Mouse (Mus musculus) spleen, adult 2 months (tissue): ENCODE measurements around the gene Pax3.

ENCODE experiments used
- CTCF ChIP-seq: fragments of 200-500 bp; IDR thresholded peaks from 2 replicates; pipeline ENCODE4 v1.5.1; 2011; ENCODE audit warnings: mild to moderate bottlenecking, inconsistent platforms; ENCODE audit not compliant: insufficient read depth, insufficient read length, insufficient replicate concordance; ENCODE audit errors: extremely low read depth
- POLR2A ChIP-seq: fragments of 200-500 bp; IDR thresholded peaks from 2 replicates; pipeline ENCODE4 v1.6.1; 2011; ENCODE audit warnings: low read depth, low read length, inconsistent platforms

DNA sequence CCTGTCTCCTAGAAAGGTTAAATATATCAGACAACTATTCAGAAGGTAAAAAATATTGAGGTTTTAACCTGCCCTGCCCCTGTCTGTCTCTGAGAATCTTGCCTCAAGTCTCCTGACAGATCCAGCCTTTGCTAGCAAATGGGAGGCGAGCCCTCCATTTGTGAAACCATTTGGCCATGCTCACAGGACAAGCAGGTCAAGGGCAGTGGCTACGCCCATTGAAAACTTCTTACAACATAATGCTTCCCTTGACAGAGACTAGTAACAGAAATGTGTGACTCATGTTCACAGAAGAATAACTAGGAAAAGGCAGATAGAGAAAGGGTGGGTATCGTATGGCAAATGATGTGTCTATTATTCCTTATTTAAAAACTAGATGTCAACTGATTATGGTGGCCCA, 80.9 kb downstream of the Pax3 start:
- TF ChIP-seq CTCF (no peak), POLR2A (no peak)
